Mouse (Mus musculus) urinary bladder, postnatal 10 days (tissue): ENCODE results near the gene Rnf144b.
A peak's percentile ranks its signal among the peaks of the same experiment; 100 is the strongest.

Experiments
- DNase-seq: peaks from one replicate; pipeline ENCODE4 v3.0.0; 2022; ENCODE audit warnings: low spot score

Rnf144b gene

DNA sequence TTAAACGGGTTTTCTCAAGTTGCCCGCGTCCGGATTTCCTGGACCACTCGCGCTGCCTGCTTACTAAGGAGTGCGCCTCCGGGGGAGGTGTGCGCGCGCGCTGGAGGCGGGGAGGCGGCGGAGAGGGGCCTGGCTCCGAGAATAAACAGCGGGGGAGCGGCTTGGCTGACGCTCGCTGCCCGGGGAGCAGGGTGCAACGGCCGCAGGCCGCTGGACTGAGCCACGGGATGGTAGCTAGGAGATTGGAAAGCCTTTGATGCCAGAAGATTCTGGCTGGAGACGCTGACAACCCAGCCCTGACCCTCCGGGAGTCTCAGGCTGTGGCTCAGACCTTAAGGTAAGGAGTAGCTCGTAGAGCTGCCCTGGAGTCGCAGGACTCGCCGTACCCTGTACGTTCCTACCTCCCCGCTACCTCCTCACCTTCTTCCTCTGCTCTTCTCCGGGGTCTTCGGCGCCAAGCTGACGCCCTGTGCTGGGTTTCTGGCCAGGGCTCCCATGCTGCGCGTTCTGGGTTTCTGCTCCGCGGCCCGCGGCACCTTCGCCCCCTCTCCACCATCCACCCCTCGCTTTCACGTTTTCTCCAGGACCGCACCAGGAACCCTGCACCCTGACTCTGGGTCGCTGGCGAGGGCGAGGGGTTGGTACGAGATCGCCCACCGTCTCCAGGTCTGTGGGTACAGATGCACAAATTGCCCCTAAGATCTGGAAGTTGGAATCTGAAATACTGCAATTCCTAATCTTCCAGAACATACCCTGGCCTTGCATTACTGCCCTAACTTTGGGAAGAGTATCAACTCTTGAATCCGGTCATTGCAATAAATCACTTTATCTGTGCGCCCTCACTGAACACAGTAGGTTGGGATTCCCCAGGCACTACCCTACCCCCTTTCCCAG, at the start of gene Rnf144b:
Rnf144b (plus strand) TSS at position 120 of the 894 bp plus-strand sequence.
- no peak for DNase-seq

DNA sequence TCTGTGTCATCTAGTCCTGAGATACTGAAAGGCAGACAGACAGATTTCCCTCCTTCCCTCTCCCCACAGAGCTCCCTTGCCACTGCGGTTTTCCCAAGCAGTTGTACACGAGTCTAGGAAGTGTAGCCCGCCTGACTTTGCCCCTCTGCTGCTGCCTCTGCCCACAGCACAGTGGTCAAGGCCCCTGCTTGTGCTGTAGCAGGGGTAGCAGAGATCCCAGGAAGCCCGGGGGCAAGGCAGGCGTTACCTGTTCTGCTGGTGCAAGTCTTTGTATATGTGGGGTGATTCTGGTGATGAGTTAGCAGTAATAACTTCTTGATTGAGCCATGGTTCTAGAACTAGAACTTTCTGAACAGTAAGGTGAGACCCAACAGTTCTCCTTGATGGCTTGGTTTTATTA, 46.3 kb upstream of the Rnf144b start:
- no peak for DNase-seq

DNA sequence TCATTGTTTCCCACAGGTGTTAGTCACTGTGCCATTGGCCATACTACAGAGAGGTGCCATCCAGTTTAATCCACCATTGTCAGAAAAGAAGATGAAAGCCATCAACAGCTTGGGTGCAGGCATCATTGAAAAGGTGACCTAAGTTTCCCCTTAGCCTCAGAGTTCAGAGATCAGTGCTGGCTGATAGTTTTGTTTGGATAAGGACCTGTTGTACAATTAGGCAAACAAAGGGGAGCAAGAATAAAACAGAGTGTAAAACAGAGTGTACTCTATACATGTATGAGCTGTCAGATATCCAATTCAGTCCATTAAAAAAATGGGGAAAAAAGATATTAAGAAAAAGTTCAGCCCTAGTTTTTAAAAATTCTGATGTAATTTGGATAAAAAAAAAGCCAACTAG, 45.1 kb upstream of the Rnf144b start:
- DNase-seq: no peak

DNA sequence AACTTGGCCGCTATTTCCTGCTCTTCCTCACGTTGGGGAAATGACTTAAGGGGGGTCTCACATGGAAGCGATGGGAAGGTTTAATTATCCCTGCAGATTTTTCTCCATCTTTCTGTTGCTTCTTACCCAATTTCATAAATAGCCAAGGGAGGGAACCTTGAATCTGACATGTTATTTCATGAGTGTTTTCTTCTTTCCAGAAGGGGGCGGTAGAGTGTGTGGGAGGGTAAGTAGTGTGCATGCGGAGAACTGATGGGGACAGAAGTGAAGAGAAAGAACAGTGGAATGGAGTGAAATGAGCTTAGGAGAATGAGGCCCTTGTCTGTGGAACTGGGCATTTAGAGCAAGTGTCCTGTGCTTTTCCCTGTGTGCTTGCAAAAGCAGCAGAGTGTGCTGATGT, 43.7 kb upstream of the Rnf144b start:
- no peak for DNase-seq

DNA sequence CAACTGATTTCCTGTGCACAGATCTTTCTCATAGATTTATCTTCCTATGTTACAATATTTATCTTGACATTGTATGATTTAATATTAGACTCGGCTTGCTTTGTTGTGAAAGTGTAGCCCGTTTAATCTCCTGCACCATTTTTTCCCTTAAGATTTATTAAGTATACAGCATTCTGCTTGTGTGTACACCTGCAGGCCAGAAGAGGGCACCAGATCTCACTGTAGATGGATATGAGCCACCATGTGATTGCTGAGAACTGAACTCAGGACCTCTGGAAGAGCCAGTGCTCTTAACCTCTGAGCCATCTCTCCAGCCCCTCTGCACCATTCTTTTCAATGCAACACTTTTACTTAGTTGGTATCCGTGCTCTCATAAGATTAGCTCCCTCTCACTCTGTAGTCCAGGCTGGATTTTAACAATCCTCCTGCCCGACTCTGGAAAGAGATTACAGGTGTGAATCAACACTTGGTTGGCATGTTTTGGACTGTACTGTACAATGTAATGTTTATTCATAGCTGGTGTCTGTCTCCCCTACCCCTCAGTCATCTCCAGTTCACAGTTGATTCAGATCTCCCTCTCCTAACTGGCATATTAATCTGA, 41.5 kb upstream of the Rnf144b start:
- DNase-seq: no peak

DNA sequence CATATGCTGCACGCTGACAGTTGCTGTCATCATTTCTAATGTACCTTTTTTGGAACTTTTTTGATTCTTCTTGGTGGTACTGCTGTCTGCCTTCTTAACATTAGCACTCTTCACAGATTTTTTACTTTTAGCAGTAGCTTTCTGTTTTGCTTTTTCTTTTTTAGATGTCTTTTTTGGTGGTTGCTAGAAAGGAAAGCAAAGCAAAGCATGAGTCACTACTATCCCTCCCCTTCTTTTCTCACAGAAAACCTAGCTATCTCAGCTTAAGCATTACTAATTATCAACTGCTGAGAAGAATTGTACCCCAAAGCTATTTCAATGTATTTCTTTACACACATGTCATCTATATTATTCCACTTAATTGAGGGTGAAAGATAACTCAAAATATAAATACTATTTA, 34.0 kb upstream of the Rnf144b start:
- no peak for DNase-seq

DNA sequence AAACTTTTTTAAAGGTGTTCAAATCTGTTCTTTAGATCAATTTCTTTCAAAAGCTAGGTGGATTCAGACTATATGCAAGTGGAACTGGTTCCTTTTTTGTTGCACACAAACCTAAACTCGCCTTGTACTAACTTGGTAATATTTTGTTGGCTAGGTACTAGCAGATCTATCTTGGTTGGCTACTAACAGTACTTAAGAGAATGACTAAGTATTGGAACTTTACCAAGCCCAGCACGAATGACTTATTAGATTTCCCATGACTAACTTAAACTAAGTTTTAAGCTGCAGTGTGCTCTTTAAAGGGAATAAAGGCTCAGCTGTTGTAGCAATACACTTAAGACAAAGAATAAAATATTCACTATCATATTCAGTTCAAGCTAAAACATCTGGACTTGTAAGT, 33.2 kb upstream of the Rnf144b start:
- DNase-seq: no peak

DNA sequence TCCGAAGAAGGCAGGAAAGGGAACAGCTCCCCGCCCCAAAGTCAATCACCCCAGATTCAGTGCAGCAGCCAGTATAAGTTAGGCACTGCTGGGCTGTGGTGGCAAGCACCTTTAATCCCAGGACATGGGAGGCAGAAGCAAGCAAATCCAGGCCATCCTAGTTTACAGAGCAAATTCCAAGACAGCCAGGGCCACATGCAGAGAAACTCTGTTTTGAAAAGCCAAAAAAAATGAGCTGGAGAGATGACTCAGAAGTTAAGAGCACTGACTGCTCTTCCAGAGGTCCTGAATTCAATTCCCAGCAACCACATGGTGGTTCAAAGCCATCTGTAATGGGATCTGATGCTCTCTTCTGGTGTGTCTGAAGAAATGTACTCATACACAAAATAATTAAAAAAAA, 28.7 kb upstream of the Rnf144b start:
- DNase-seq: no peak

DNA sequence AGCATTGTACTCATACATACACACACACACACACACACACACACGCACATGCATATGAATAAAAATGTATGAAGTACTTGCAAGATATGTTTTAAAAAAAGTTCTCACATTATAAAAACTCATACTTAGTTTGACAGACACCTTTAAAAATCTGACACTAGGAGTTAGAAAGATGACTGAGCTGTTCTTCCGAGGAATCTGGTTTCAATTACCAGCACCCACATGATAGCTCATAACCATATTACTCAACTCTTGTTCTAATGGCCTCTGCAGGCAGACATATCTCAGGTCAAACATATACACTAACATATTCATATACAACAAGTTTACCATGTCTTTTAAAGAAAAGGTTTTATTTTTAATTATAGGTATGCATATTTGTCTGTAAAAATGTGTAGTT, 25.9 kb upstream of the Rnf144b start:
- DNase-seq: no peak

DNA sequence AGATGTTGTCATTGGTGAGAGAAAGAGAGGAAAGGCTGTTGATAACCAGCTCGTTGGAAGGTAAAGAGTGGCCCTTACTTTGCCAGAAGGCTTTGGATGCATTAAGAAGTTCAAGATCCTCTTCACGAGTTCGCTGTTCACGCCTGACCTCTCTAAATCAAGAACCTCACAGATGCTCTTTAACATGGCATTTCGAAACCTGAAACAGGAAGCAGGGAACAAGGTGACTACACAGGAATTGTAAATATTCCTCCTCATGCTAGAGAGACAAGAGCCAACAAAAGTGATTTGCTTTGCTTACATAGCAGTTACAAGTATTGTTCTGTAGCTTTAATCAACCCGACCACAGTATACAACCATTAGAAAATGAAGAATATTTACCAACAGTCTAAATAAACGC, 23.2 kb upstream of the Rnf144b start:
- DNase-seq: no peak

DNA sequence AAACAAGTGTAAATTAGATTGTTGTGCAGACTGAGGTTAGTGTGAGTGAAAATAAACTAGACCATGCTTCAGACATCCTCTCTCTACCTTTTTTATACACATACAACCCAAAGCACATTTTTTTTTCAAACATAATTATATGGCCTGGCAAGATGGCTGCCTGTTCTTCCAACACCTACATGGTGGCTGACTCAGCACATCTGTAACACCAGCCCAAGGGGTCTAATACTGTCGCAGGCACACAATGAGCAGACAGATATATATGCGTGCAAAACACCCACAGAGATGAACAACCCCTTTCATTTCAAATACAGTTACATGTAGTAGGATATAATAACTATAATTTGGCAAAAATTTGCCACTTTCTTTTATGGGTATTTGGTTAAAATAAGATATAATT, 21.9 kb upstream of the Rnf144b start:
- DNase-seq: no peak

DNA sequence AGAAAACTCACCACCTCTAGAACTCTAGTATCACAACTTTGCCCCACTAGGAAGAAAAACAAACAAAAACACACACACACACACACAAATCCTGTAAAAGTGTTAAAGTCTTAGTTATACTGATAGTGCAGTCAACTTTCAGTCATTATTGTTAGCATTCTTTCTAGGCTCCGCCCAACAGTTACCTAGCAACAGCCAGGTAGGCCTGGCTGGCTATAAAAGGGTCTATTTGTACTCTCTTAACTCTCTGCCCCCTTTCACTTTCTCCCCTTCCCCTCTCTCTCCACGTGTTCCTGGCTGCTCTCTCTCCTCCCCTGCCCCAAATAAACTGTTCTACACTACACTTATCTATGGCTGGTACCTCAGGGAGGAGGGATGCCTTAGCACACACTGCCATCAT, 18.3 kb upstream of the Rnf144b start:
- no peak for DNase-seq

DNA sequence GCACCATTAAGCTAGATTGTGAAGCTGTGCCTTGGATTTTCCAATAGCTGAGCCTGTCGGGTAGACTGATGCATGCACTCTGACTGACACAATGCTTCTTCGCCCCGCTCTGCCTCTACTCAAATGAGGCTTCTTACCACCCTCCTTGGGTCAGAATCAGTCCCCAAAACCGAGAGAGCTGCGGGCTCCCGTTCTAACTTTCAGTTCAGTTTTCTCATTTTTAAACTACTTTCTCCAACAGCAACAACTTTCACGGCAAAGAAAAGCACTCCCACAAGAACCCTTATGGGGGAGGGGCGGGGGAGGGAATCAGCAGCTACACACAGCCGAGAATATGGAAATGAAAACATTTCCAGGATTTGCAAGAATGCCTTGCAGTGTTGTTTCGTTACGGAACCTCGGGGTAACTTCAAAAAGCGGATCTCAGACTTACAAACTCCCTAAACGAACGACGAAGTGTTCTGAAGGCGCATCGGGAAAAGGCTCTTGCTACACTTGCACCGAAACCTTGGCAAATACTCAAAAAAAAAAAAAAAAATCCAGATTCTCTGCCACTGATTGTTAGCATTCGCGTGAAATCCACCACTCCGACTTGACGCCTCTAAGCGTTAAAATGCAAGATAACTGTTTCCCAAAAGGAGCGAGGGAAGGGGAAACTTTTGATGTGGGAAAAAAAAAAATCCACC, 17.5 kb upstream of the Rnf144b start:
- DNase-seq: no peak

DNA sequence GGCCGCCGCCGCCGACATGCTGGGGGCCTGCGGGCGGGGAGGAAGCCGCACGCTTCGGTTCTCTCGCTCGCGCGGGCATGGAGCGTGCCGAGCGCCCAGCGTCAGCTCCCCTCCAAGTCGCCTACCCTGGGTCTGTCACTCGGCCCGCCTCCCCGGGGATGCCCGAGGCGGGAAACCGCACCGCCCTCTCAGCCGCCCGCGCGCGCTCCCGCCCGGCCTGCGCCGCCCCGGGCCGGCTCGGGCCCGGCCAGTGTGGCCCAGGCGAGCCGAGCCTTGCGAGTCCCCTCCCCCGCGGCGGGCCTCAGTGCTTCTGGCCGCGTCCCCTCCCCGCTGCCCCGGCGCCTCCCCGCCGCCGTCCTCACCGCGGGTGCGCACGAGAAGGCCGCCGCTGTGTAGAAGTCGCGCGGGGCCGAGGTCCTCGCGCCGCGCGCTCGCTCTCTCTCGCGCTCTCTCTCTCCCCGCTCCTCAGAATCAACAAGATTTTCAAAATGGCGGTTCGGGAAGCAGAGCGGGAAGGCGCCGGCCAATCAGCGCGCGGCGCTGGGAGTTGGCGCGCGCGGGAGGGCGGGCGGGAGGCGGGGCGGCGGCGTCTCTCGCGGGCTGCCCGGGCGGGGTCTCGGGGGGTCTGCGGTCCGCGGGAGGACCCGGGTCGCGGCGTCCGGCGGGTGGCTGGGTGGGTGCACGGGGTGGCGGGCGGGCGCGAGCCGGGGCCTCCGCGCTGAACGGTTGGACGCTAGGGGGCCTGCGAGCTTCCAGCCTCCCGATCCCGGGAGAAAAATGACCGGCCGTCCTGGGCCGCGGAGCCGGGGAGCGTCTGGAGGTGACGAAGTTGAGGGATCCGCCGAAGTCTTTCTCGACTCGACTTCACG, 16.5 kb upstream of the Rnf144b start, which contains the start of gene Dek:
Dek (minus strand) TSS at position 491 of the 869 bp plus-strand sequence.
- peak; percentile 30 for DNase-seq

DNA sequence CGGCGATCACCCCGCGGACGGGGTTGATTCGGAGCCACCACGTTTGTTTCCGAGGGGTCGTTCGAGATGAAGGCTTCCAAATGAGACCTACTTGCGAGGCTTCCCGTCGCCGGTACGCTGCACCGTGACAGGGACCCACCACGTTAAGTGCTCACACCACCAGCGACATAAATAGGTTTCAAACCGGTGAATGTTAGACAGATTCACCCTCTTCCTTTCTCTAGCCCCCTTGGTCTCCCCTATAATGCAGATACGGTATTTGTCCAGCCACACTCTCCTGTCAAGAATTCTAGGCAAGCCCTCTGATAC, 15.9 kb upstream of the Rnf144b start:
- no peak for DNase-seq

DNA sequence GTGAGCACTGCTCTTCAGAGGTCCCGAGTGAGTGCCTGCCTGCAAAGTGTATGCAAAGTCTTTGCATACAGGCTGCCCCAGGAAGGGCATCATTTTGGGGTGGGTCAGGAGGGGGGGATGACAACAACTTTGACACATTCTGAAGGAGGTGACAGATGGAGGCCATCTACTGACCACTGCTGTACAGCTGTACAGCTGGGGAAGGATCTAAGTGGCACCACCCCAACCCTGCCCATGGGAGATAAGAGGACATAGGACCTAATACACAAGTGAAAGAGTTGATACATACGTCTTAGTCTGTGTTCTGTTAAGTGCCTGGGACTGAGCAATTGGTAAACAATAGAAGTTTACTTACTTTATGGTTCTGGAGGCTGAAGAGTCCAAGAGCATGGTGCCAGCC, 13.2 kb upstream of the Rnf144b start:
- DNase-seq: no peak

DNA sequence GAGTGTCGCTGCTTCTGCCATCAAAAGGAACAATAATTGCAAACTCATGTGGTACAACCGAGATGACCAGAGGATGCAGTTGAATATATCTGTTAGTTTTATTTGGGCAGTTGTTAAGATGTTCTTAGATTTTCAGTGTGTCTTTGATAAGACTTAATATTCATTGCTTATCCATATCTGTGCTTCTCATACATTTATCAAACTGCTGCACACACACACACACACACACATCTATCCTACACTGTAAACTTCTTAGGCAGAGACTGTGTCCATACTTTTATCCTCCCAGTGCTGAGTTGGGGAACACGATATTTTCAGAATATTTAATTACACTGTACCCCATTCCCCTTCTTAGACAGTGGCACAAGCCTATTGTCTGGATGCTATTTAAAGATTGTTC, 11.3 kb upstream of the Rnf144b start:
- DNase-seq: no peak

DNA sequence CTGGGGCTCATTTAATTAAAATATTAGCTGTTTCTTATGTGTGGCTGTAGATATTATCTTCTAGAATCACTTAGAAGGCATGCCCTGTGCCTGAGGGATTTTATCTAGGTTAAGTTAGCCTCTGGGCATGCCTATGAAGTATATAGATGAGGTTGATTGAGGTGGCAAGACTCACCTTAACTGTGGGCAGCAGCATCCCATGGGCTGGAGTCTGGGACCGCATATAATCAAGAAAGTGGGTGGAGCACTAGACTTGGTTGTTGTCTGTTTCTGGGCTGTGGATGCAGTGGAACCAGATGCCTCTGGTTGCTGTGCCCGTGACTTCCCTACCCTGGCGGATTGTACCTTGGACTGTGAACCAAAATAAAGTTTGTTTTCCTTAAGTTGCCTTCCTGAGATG, 10.4 kb upstream of the Rnf144b start:
- DNase-seq: no peak

DNA sequence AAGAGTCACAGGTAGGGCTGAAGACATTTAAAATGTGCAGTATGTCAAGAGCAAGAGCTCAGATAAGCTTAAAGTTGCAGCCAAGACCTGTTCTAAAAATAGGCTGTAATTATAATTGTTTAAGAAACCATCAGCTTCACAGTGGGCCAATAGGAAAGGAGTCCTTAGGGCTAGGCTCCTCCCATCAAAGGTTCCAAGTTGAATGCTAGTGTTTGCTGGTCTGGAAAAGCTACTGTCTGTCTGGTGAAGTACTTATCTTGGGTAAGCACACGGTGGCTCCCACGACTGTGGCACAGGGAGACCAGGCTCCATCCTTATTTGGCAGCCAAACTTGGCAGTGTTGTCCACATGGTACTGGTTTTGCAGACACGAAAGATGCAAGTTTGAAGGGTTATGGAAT, 9.5 kb upstream of the Rnf144b start:
- DNase-seq: no peak

DNA sequence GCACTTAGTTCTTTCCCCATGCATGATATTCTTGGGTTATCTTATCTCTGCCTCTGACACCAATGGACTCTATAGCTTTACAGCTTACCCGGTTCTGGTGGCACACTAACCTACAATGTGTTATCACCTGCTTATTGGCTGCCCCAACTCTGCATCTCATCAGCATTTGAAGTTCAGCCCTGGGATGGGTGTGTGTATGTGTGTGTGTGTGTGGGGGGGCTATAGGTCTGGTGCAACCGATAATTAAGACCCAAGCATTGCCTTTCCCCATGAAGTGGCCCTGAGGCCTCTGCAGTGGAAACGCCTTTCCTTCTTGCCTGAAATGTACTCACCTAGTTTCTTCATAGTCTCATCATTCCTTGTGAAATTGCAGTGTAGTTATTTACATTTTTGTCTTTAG, 6.5 kb upstream of the Rnf144b start:
- no peak for DNase-seq

DNA sequence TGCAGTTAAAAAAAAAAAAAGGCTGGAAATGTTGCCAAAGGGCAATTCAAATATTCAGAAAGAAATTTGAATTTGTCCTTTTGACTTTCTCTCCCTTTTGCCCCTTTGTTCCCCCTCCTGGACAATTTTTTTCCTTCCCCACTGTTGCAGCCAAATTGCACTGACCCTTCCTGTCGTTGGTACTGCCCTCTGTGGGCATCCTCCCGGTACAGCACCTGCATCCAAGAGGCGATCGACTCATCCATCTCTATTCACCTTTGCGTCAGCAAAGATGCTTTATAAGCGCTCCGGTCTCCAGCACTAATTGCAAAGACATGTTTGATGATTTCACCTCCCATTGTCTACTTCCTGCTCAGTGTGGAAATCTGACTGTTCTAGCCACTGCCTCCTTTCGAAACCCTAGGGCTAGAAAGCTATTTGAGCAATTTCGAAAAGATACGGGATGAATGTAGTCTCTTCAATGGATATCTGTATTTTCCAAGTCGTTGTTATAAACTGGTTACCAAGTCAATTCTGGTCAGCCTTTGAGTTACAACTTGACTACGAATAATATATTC, 1.0 kb upstream of the Rnf144b start:
- DNase-seq: no peak

DNA sequence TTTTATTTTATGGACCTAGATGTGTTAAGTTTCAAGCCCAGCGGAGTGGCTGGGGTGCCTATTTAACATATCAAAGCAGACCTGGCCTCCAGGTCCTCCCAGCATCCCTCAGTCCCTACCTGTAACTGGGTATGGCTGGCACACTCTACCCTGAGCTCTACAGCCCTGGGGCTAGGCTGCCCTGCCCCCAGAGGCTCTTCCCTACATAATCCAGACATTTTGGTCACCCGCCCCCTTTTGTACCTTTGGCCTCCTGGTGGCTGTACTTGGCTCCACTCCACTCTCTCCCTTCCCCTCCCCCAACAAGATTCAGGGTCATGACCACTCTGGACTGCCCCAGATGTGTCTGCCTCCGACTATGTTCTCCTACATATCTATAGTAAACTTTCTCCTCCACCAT, 2.0 kb downstream of the Rnf144b start:
- DNase-seq: no peak
